Mouse (Mus musculus) ES-E14 (cell line): ENCODE measurements around the gene 2210017I01Rik.

ENCODE experiments used
- CHD2 ChIP-seq: IDR thresholded peaks from 2 replicates; pipeline ENCODE4 v1.6.1; 2014; ENCODE audit warnings: mild to moderate bottlenecking, low read depth, low read length, inconsistent platforms
- ZC3H11A ChIP-seq: IDR thresholded peaks from 2 replicates; pipeline ENCODE4 v1.6.1; 2012; ENCODE audit warnings: low read depth, mild to moderate bottlenecking, inconsistent platforms, low read length, borderline replicate concordance
- ZNF384 ChIP-seq: IDR thresholded peaks from 2 replicates; pipeline ENCODE4 v1.6.1; 2012; ENCODE audit warnings: low read depth, low read length, inconsistent platforms

GRCm38 (mm10) chr3:92587190-92587589, 20.1 kb downstream of the 2210017I01Rik start:
- TF ChIP-seq CHD2 (no peak), ZC3H11A (no peak), ZNF384 (no peak)
